Mouse (Mus musculus): ENCODE measurements around the gene Defb19. TPM values are rescaled to one million over a fixed set of nuclear protein-coding genes. Genes with fewer than 3 reads are reported as not detected.

Defb19 gene
- polyA plus RNA-seq, 1 experiment = not detected

- H3K4me3 ChIP-seq (ENCODE audit: insufficient read depth, poor library complexity, severe bottlenecking) = no peak overlapping the region
- TF ChIP-seq MYOG (IDR thresholded peaks at IDR 0.05; ENCODE audit: control insufficient read depth, extremely low read depth, insufficient read length) (no peak), FOSL1 (IDR thresholded peaks at IDR 0.05; ENCODE audit: insufficient read depth, low read length, poor library complexity, severe bottlenecking) (no peak), MYOD1 (IDR thresholded peaks at IDR 0.05; ENCODE audit: control insufficient read depth, insufficient read length, low read depth) (no peak), CEBPB (IDR thresholded peaks at IDR 0.05; ENCODE audit: low read depth) (no peak), USF1 (IDR thresholded peaks at IDR 0.05; ENCODE audit: low read depth) (no peak), CTCF (IDR thresholded peaks at IDR 0.05; ENCODE audit: control insufficient read depth, insufficient read depth, insufficient read length) (no peak), MAX (IDR thresholded peaks at IDR 0.05) (no peak)
- H3ac ChIP-seq (ENCODE audit: control insufficient read depth, insufficient read length, low read depth) = no peak overlapping the region
These were observed 36.6 kb downstream of the Defb19 start for GRCm38 (mm10) chr2:152543478-152543877.

GRCm38 (mm10) chr2:152542897-152543296 lies 37.2 kb downstream of the Defb19 start:
- Histone ChIP-seq H3K79me2 (ENCODE audit: control insufficient read depth, insufficient read depth) (no peaks in the 10 kb centered on the region), H3K36me3 (ENCODE audit: control insufficient read depth, insufficient read depth) (no peaks in the 10 kb centered on the region), H3ac (ENCODE audit: control insufficient read depth, insufficient read length, low read depth) (no peak overlapping the region), H3K27me3 (ENCODE audit: control insufficient read depth, insufficient read depth, insufficient read length) (peaks cover 3% of the 10 kb centered on the region), H3K4me3 (ENCODE audit: insufficient read depth, poor library complexity, severe bottlenecking) (no peak overlapping the region), H3K79me3 (ENCODE audit: low read depth) (no peaks in the 10 kb centered on the region)
- TF ChIP-seq CEBPB (IDR thresholded peaks at IDR 0.05; ENCODE audit: low read depth) (no peak), MYOG (IDR thresholded peaks at IDR 0.05; ENCODE audit: control insufficient read depth, extremely low read depth, insufficient read length) (no peak), FOSL1 (IDR thresholded peaks at IDR 0.05; ENCODE audit: insufficient read depth, low read length, poor library complexity, severe bottlenecking) (no peak), USF1 (IDR thresholded peaks at IDR 0.05; ENCODE audit: low read depth) (no peak), CTCF (IDR thresholded peaks at IDR 0.05; ENCODE audit: control insufficient read depth, insufficient read depth, insufficient read length) (no peak), MAX (IDR thresholded peaks at IDR 0.05) (no peak), MYOD1 (IDR thresholded peaks at IDR 0.05; ENCODE audit: control insufficient read depth, insufficient read length, low read depth) (no peak)

More at GRCm38 (mm10) chr2:152543478-152543877, 36.6 kb downstream of the Defb19 start:
- Histone ChIP-seq H3K36me3 (ENCODE audit: control insufficient read depth, insufficient read depth) (no peaks in the 10 kb centered on the region), H3K27me3 (ENCODE audit: control insufficient read depth, insufficient read depth, insufficient read length) (peaks cover 7% of the 10 kb centered on the region), H3K79me3 (ENCODE audit: low read depth) (no peaks in the 10 kb centered on the region), H3K79me2 (ENCODE audit: control insufficient read depth, insufficient read depth) (no peaks in the 10 kb centered on the region)

GRCm38 (mm10) chr2:152541979-152542378 lies 38.1 kb downstream of the Defb19 start:
- H3K79me2 ChIP-seq (ENCODE audit: control insufficient read depth, insufficient read depth) = no peaks in the 10 kb centered on the region
- H3ac ChIP-seq (ENCODE audit: control insufficient read depth, insufficient read length, low read depth) = no peak overlapping the region
- H3K4me3 ChIP-seq (ENCODE audit: insufficient read depth, poor library complexity, severe bottlenecking) = no peak overlapping the region
- no peaks in the 10 kb centered on the region for H3K36me3 ChIP-seq (ENCODE audit: control insufficient read depth, insufficient read depth)
- H3K27me3 ChIP-seq (ENCODE audit: control insufficient read depth, insufficient read depth, insufficient read length) = no peaks in the 10 kb centered on the region
- H3K79me3 ChIP-seq (ENCODE audit: low read depth) = no peaks in the 10 kb centered on the region
- TF ChIP-seq CTCF (IDR thresholded peaks at IDR 0.05; ENCODE audit: control insufficient read depth, insufficient read depth, insufficient read length) = no peak
- TF ChIP-seq CEBPB (IDR thresholded peaks at IDR 0.05; ENCODE audit: low read depth) = no peak
- TF ChIP-seq FOSL1 (IDR thresholded peaks at IDR 0.05; ENCODE audit: insufficient read depth, low read length, poor library complexity, severe bottlenecking) = no peak
- no peak for TF ChIP-seq MAX (IDR thresholded peaks at IDR 0.05)
- TF ChIP-seq MYOD1 (IDR thresholded peaks at IDR 0.05; ENCODE audit: control insufficient read depth, insufficient read length, low read depth) = no peak
- no peak for TF ChIP-seq USF1 (IDR thresholded peaks at IDR 0.05; ENCODE audit: low read depth)
- TF ChIP-seq MYOG (IDR thresholded peaks at IDR 0.05; ENCODE audit: control insufficient read depth, extremely low read depth, insufficient read length) = no peak

- Histone ChIP-seq H3K27me3 (ENCODE audit: control insufficient read depth, insufficient read depth, insufficient read length) (no peaks in the 10 kb centered on the region), H3K36me3 (ENCODE audit: control insufficient read depth, insufficient read depth) (no peaks in the 10 kb centered on the region), H3ac (ENCODE audit: control insufficient read depth, insufficient read length, low read depth) (no peak within 1 kb of the TSS), H3K79me2 (ENCODE audit: control insufficient read depth, insufficient read depth) (no peaks in the 10 kb centered on the region), H3K79me3 (ENCODE audit: low read depth) (no peaks in the 10 kb centered on the region), H3K4me3 (ENCODE audit: insufficient read depth, poor library complexity, severe bottlenecking) (no peak within 1 kb of the TSS)
- no peak for TF ChIP-seq MAX (IDR thresholded peaks at IDR 0.05)
- TF ChIP-seq USF1 (IDR thresholded peaks at IDR 0.05; ENCODE audit: low read depth) = no peak
- TF ChIP-seq MYOD1 (IDR thresholded peaks at IDR 0.05; ENCODE audit: control insufficient read depth, insufficient read length, low read depth) = no peak
- TF ChIP-seq MYOG (IDR thresholded peaks at IDR 0.05; ENCODE audit: control insufficient read depth, extremely low read depth, insufficient read length) = no peak
- TF ChIP-seq FOSL1 (IDR thresholded peaks at IDR 0.05; ENCODE audit: insufficient read depth, low read length, poor library complexity, severe bottlenecking) = no peak
- no peak for TF ChIP-seq CTCF (IDR thresholded peaks at IDR 0.05; ENCODE audit: control insufficient read depth, insufficient read depth, insufficient read length)
These were observed 40.0 kb downstream of the Defb19 start, which contains the start of gene Defb29 for GRCm38 (mm10) chr2:152539944-152540710. Gene Defb29 (minus strand): TSS chr2:152540098.

Other genes starting within 250 kb of the Defb19 start
- 65.3 TPM for gene Rbck1, start 247.7 kb downstream of the Defb19 start, polyA plus RNA-seq (2012; fragmentation: generic; extraction: Trizol)
- 27.6 TPM for gene Trib3, start 236.3 kb downstream of the Defb19 start, polyA plus RNA-seq (2012; fragmentation: generic; extraction: Trizol)
- gene Nrsn2, start 203.7 kb downstream of the Defb19 start, polyA plus RNA-seq (2012; fragmentation: generic; extraction: Trizol) = not detected
- 7.2 TPM for gene Sox12, start 182.2 kb downstream of the Defb19 start, polyA plus RNA-seq (2012; fragmentation: generic; extraction: Trizol)
- gene Zcchc3, start 165.3 kb downstream of the Defb19 start, polyA plus RNA-seq (2012; fragmentation: generic; extraction: Trizol) = not detected
- gene 6820408C15Rik, start 164.7 kb downstream of the Defb19 start, polyA plus RNA-seq (2012; fragmentation: generic; extraction: Trizol) = 0.09 TPM
- gene Defb23, start 115.7 kb downstream of the Defb19 start, polyA plus RNA-seq (2012; fragmentation: generic; extraction: Trizol) = not detected
- gene Defb20, start 103.2 kb downstream of the Defb19 start, polyA plus RNA-seq (2012; fragmentation: generic; extraction: Trizol) = not detected
- gene Defb22, start 90.2 kb downstream of the Defb19 start, polyA plus RNA-seq (2012; fragmentation: generic; extraction: Trizol) = not detected
- gene Defb26, start 68.6 kb downstream of the Defb19 start, polyA plus RNA-seq (2012; fragmentation: generic; extraction: Trizol) = not detected
- 0.57 TPM for gene Defb28, start 62.1 kb downstream of the Defb19 start, polyA plus RNA-seq (2012; fragmentation: generic; extraction: Trizol)
- gene Defb29, start 40.2 kb downstream of the Defb19 start, polyA plus RNA-seq (2012; fragmentation: generic; extraction: Trizol) = not detected
- gene Gm17416, start 11.0 kb downstream of the Defb19 start, polyA plus RNA-seq (2012; fragmentation: generic; extraction: Trizol) = not detected
- not detected for gene Defb21, start 7.6 kb downstream of the Defb19 start, polyA plus RNA-seq (2012; fragmentation: generic; extraction: Trizol)
- gene Defb45, start 19.1 kb upstream of the Defb19 start, polyA plus RNA-seq (2012; fragmentation: generic; extraction: Trizol) = not detected
- gene Defb36, start 24.0 kb upstream of the Defb19 start, polyA plus RNA-seq (2012; fragmentation: generic; extraction: Trizol) = not detected
- gene Defb25, start 42.7 kb upstream of the Defb19 start, polyA plus RNA-seq (2012; fragmentation: generic; extraction: Trizol) = 3.6 TPM
- gene Rem1, start 46.6 kb upstream of the Defb19 start, polyA plus RNA-seq (2012; fragmentation: generic; extraction: Trizol) = 38.7 TPM
- gene H13, start 89.1 kb upstream of the Defb19 start, polyA plus RNA-seq (2012; fragmentation: generic; extraction: Trizol) = 136 TPM
- 24.7 TPM for gene Mcts2, start 106.7 kb upstream of the Defb19 start, polyA plus RNA-seq (2012; fragmentation: generic; extraction: Trizol)
- gene Id1, start 155.9 kb upstream of the Defb19 start, polyA plus RNA-seq (2012; fragmentation: generic; extraction: Trizol) = 503 TPM
- gene Cox4i2, start 173.9 kb upstream of the Defb19 start, polyA plus RNA-seq (2012; fragmentation: generic; extraction: Trizol) = 0.39 TPM

Measured in C2C12 (cell line).